Mouse (Mus musculus) heart, embryonic 12.5 days (tissue): ENCODE data around the gene Prss44. TPM values are rescaled to one million over a fixed set of nuclear protein-coding genes. Genes with fewer than 3 reads are reported as not detected.

Source experiments
- ATAC-seq: fragments of 200-750 bp; cut with Nextera tagmentation; 2 replicates; pipeline ENCODE4 v1.8.0; 2017; ENCODE audit warnings: moderate TSS enrichment, moderate library complexity; ENCODE audit not compliant: insufficient number of reproducible peaks, low FRiP score
- H3K27ac ChIP-seq: fragments of 300-500 bp; sonication (generic); 2 replicates; pipeline ENCODE4 v1.5.1; 2016; ENCODE audit warnings: mild to moderate bottlenecking, moderate library complexity; ENCODE audit not compliant: poor library complexity, severe bottlenecking
- H3K27me3 ChIP-seq: fragments of 300-500 bp; sonication (generic); replicated peaks from 2 replicates; pipeline ENCODE4 v1.6.1; 2016; ENCODE audit warnings: mild to moderate bottlenecking, moderate library complexity
- H3K36me3 ChIP-seq: fragments of 300-500 bp; sonication (generic); 2 replicates; pipeline ENCODE4 v1.6.1; 2016; ENCODE audit warnings: mild to moderate bottlenecking, moderate library complexity
- H3K4me1 ChIP-seq: fragments of 300-500 bp; sonication (generic); replicated peaks from 2 replicates; pipeline ENCODE4 v1.6.1; 2016; ENCODE audit warnings: mild to moderate bottlenecking
- H3K4me2 ChIP-seq: fragments of 300-500 bp; sonication (generic); 2 replicates; pipeline ENCODE4 v1.6.1; 2016; ENCODE audit warnings: mild to moderate bottlenecking, moderate library complexity
- H3K4me3 ChIP-seq: fragments of 300-500 bp; sonication (generic); 2 replicates; pipeline ENCODE4 v1.5.1; 2016; ENCODE audit warnings: mild to moderate bottlenecking
- H3K9ac ChIP-seq: fragments of 300-500 bp; sonication (generic); 2 replicates; pipeline ENCODE4 v1.6.1; 2016; ENCODE audit warnings: mild to moderate bottlenecking, moderate library complexity
- H3K9me3 ChIP-seq: fragments of 300-500 bp; sonication (generic); replicated peaks from 2 replicates; pipeline ENCODE4 v1.6.1; 2016; ENCODE audit warnings: mild to moderate bottlenecking, moderate library complexity
- WGBS: fragments of 180-500 bp; shearing (Covaris S2); methylation state at CpG from one replicate; pipeline ENCODE4 v1.1.7; 2016; 5-methylcytosine and 5-hydroxymethylcytosine counted together
- polyA plus RNA-seq: library from polyadenylated mRNA; unstranded; fragments of >200 nt; fragmentation: Nextera tagmentation; extraction: Ambion mirVana; gene quantifications from 2 replicates; pipeline ENCODE4 v1.2.1, GENCODE M21; 2016

Prss44 gene
- not detected in 2 replicates for polyA plus RNA-seq

GRCm38 (mm10) chr9:110813789-110814188, at the start of gene Prss44:
Gene Prss44, plus strand, starts transcription at chr9:110813994.
- Histone ChIP-seq H3K9ac (no peak within 1 kb of the TSS), H3K4me2 (no peak within 1 kb of the TSS), H3K4me3 (no peak within 1 kb of the TSS), H3K27ac (no peak within 1 kb of the TSS), H3K4me1 (no peaks in the 10 kb centered on the region), H3K36me3 (no peaks in the 10 kb centered on the region), H3K27me3 (peaks cover 29% of the 10 kb centered on the region), H3K9me3 (no peaks in the 10 kb centered on the region)
- ATAC-seq: no peak
- 56% methylated on average over 18 of the region's 18 CpGs for WGBS

GRCm38 (mm10) chr9:110772336-110772735, 41.5 kb upstream of the Prss44 start:
- Histone ChIP-seq H3K4me2 (no peak overlapping the region), H3K9ac (no peak overlapping the region), H3K9me3 (no peaks in the 10 kb centered on the region), H3K36me3 (peaks cover 36% of the 10 kb centered on the region), H3K4me1 (peaks cover 22% of the 10 kb centered on the region), H3K27me3 (no peaks in the 10 kb centered on the region), H3K4me3 (no peak overlapping the region), H3K27ac (no peak overlapping the region)
- WGBS: 89% methylated on average over 10 of the region's 10 CpGs
- ATAC-seq: no peak

- Histone ChIP-seq H3K9ac (peak overlapping the region; percentile 3; the same call in 1 of the 2 replicates), H3K4me2 (no peak overlapping the region)
- no peak for ATAC-seq
These were observed 39.2 kb upstream of the Prss44 start for GRCm38 (mm10) chr9:110774403-110775268.

GRCm38 (mm10) chr9:110775269-110776022, 38.3 kb upstream of the Prss44 start:
- no peak for ATAC-seq
- Histone ChIP-seq H3K4me3 (no peak overlapping the region), H3K9ac (no peak overlapping the region), H3K4me2 (no peak overlapping the region), H3K27me3 (no peaks in the 10 kb centered on the region), H3K9me3 (no peaks in the 10 kb centered on the region), H3K4me1 (peaks cover 23% of the 10 kb centered on the region), H3K27ac (no peak overlapping the region; the same call in 1 of the 2 replicates), H3K36me3 (peaks cover 5% of the 10 kb centered on the region)
- 69% methylated on average over 10 of the region's 10 CpGs for WGBS

More at GRCm38 (mm10) chr9:110774403-110775268, 39.2 kb upstream of the Prss44 start:
- peaks cover 13% of the 10 kb centered on the region for H3K36me3 ChIP-seq
- peaks cover 21% of the 10 kb centered on the region for H3K4me1 ChIP-seq
- 62% methylated on average over 15 of the region's 15 CpGs for WGBS
- peak overlapping the region; percentile 39 for H3K27ac ChIP-seq
- no peaks in the 10 kb centered on the region for H3K9me3 ChIP-seq
- no peaks in the 10 kb centered on the region for H3K27me3 ChIP-seq
- H3K4me3 ChIP-seq: no peak overlapping the region

- no peaks in the 10 kb centered on the region for H3K36me3 ChIP-seq
- H3K9me3 ChIP-seq: no peaks in the 10 kb centered on the region
- H3K27me3 ChIP-seq: no peaks in the 10 kb centered on the region
- ATAC-seq: no peak
- H3K4me3 ChIP-seq: no peak overlapping the region
- H3K4me1 ChIP-seq: peaks cover 35% of the 10 kb centered on the region
- no peak overlapping the region for H3K27ac ChIP-seq
- no peak overlapping the region for H3K4me2 ChIP-seq
- no peak overlapping the region for H3K9ac ChIP-seq
- 81% methylated on average over 1 of the region's 1 CpGs for WGBS
These were observed 35.7 kb upstream of the Prss44 start for GRCm38 (mm10) chr9:110778100-110778499.

DNA sequence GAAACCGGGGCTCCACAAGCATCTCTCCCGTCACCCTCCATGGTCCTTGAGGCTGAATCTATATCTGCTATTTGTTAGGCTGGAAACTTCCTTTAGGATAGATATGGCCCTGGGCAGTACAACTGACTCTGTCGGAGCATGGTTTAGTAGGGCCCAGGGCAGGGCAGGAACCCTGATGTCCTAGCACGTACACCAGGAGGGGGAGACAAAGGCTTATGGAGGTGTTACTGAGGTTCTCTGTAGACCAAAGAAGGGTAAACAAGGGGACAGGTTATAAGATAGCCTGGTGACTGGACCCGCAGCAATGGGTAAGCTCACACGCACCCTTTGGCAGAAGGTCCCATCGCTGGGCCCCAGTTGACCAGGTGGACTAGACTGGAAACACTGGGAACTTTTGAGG, 35.2 kb upstream of the Prss44 start:
- Histone ChIP-seq H3K4me2 (no peak overlapping the region), H3K27me3 (no peaks in the 10 kb centered on the region), H3K4me3 (no peak overlapping the region), H3K9ac (no peak overlapping the region), H3K27ac (no peak overlapping the region), H3K4me1 (peaks cover 35% of the 10 kb centered on the region), H3K36me3 (no peaks in the 10 kb centered on the region), H3K9me3 (no peaks in the 10 kb centered on the region)
- no peak for ATAC-seq
- 73% methylated on average over 7 of the region's 7 CpGs for WGBS

DNA sequence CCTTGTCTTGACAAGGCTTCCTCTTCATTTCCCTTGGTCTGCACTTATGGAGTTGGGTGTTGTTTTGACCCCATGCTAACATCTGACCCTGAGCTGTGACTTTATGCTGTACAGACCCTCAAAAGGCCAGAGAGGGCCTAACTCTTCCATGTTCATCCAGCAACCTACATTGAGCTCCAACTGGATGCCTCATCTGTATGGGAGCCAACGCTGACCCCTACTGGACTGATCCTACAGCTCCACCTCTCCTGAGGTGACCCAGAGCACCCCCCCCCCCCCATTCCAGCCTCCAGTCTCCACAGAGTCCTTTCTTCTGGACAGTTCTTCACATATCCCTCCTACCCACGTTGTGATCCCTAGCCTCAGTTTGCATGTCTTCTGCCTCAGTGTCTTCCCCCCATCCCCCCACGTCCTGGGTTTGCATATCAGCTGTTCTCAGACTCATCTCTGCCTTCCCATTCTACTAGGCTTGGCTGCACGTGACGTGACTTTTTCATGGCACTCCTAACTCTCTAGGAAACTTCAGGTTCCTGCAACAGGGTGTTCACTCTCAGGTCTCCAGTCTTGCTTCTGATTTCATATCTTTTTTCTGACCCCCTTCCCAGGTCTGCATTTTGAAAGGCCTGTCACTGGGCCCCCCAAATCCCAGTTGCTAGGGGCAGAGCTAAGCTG, 34.4 kb upstream of the Prss44 start:
- Histone ChIP-seq H3K4me1 (peaks cover 34% of the 10 kb centered on the region), H3K4me2 (no peak overlapping the region), H3K27me3 (no peaks in the 10 kb centered on the region), H3K9me3 (no peaks in the 10 kb centered on the region), H3K9ac (no peak overlapping the region), H3K27ac (no peak overlapping the region), H3K36me3 (no peaks in the 10 kb centered on the region), H3K4me3 (no peak overlapping the region)
- ATAC-seq: no peak
- WGBS: 58% methylated on average over 5 of the region's 5 CpGs

GRCm38 (mm10) chr9:110781256-110781721, 32.5 kb upstream of the Prss44 start:
- WGBS: under 1% methylated on average over 43 of the region's 43 CpGs
- peak overlapping the region; percentile 46; the same call in 1 of the 2 replicates for H3K27ac ChIP-seq

DNA sequence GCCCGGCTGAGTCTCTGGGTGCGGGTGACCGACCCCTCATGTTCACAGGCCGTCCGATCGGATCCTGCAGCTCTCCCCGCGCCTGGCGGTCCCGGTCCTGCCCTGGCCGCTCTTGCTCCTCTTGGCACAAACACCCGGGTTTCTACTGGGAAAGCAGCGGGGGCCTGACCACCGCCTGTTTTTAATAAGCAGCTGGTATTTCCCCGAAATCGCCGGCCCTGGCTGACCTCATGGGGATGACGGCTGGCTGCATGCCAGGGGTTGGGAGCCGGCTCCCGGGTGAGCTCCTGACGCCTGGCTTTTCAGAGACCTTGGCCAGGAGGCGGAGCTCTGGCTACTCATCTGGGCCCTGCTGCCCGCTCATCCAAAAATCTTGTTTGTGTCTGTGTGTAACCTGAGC, 32.1 kb upstream of the Prss44 start:
- Histone ChIP-seq H3K36me3 (no peaks in the 10 kb centered on the region), H3K9ac (peak overlapping the region; percentile 66), H3K4me2 (peak overlapping the region; percentile 75), H3K27me3 (no peaks in the 10 kb centered on the region), H3K4me1 (peaks cover 18% of the 10 kb centered on the region), H3K27ac (peak overlapping the region; percentile 46; the same call in 1 of the 2 replicates), H3K4me3 (peak overlapping the region; percentile 52), H3K9me3 (no peaks in the 10 kb centered on the region)
- ATAC-seq: peak; percentile 71
- 1% methylated on average over 23 of the region's 23 CpGs for WGBS

More at GRCm38 (mm10) chr9:110781256-110781721, 32.5 kb upstream of the Prss44 start:
- H3K9ac ChIP-seq: peak overlapping the region; percentile 66
- peak; percentile 88 for ATAC-seq
- H3K27me3 ChIP-seq: no peaks in the 10 kb centered on the region
- H3K4me1 ChIP-seq: peaks cover 18% of the 10 kb centered on the region
- H3K36me3 ChIP-seq: no peaks in the 10 kb centered on the region
- H3K4me3 ChIP-seq: peak overlapping the region; percentile 52
- peak overlapping the region; percentile 75 for H3K4me2 ChIP-seq
- no peaks in the 10 kb centered on the region for H3K9me3 ChIP-seq

- no peak overlapping the region for H3K9ac ChIP-seq
- peaks cover 5% of the 10 kb centered on the region for H3K9me3 ChIP-seq
- peaks cover 14% of the 10 kb centered on the region for H3K4me1 ChIP-seq
- ATAC-seq: no peak
- H3K27ac ChIP-seq: no peak overlapping the region
- no peaks in the 10 kb centered on the region for H3K36me3 ChIP-seq
- no peak overlapping the region for H3K4me3 ChIP-seq
- H3K4me2 ChIP-seq: no peak overlapping the region
- WGBS: 25% methylated on average over 1 of the region's 1 CpGs
- no peaks in the 10 kb centered on the region for H3K27me3 ChIP-seq
These were observed 30.2 kb upstream of the Prss44 start for GRCm38 (mm10) chr9:110783611-110784010.
